In the genomic region with DNA sequence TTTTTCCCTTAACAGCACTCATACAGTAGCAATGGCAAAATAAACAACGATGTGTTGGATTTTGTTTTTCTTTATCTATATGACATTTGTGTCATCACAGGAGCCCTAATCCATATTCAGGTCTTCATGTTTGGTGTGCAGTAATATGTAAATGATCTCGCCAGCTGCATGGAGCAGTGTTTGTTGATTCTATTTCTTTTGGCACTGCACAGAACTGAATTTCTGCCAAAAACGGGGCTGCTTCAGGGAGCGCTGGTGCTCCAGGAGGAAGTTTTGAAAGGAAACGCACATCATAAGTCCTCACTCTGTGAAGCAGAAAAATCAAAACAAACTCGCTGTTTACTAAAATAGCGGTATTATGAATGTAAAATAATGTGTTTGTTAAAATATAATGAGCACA, we compare ENCODE assay signal across 10 mouse cellular contexts.
DNase-seq lines count a peak whose midpoint lies in the region; ATAC-seq lines count a peak whose summit lies in the region.
"Had no signal": no experiment of that assay in that cellular context is flagged by ENCODE, and none has a peak within 500 bp of the region (broad histone marks: within the 10 kb centered on the region; RNA-seq: fewer than 3 reads in every experiment).

No protein-coding gene starts in this region.

- no peak overlapping the region for H3K9ac ChIP-seq in hindbrain, embryonic 12.5 days
- no peak overlapping the region for H3K9ac ChIP-seq in forebrain, embryonic 14.5 days (ENCODE audit: low read length)
- no peak overlapping the region for H3K9ac ChIP-seq in hindbrain, embryonic 16.5 days (ENCODE audit: low read depth, low read length)
- H3K9ac ChIP-seq in stomach, embryonic 15.5 days, result no peak overlapping the region
- H3K9ac ChIP-seq: liver, embryonic 14.5 days had no signal

- no peak for DNase-seq in hindbrain, embryonic 10.5 days (ENCODE audit: low spot score)
- DNase-seq in forebrain, embryonic 14.5 days (ENCODE audit: low spot score), result peak; percentile 97
- peak; percentile 64 to 75 for DNase-seq in left cerebral cortex, postnatal 10 days (ENCODE audit: extremely low spot score in 1 of 2, low spot score in 2 of 2)
- DNase-seq in urinary bladder, postnatal 25 days (ENCODE audit: low spot score), result no peak
- DNase-seq in urinary bladder, postnatal 36 days (ENCODE audit: low spot score in 2 of 2), result no peak

- ATAC-seq in hindbrain, embryonic 12.5 days (ENCODE audit: low FRiP score), result peak; percentile 46; the same call in 1 of the 2 replicates
- peak; percentile 87 for ATAC-seq in forebrain, embryonic 14.5 days
- ATAC-seq in hindbrain, embryonic 16.5 days, result peak; percentile 80
- ATAC-seq in stomach, embryonic 15.5 days (ENCODE audit: insufficient read depth, low FRiP score, low read depth), result no peak; the same call in 1 of the 2 replicates

- H3K27ac ChIP-seq in hindbrain, embryonic 12.5 days, result peak overlapping the region; percentile 66
- H3K27ac ChIP-seq in hindbrain, embryonic 10.5 days, result no peak overlapping the region
- H3K27ac ChIP-seq in forebrain, embryonic 14.5 days (ENCODE audit: low read depth, low read length), result peak overlapping the region; percentile 15; the same call in 1 of the 2 replicates
- H3K27ac ChIP-seq in hindbrain, embryonic 16.5 days (ENCODE audit: low read depth, low read length), result peak overlapping the region; percentile 74
- H3K27ac ChIP-seq in stomach, embryonic 15.5 days, result no peak overlapping the region
- H3K27ac ChIP-seq: liver, embryonic 14.5 days had no signal

- H3K27me3 ChIP-seq in hindbrain, embryonic 12.5 days, result no peaks in the 10 kb centered on the region
- no peaks in the 10 kb centered on the region for H3K27me3 ChIP-seq in hindbrain, embryonic 10.5 days (ENCODE audit: insufficient read depth, poor library complexity, severe bottlenecking)
- H3K27me3 ChIP-seq in forebrain, embryonic 14.5 days (replicated peaks; ENCODE audit: control insufficient read depth, insufficient read depth, low read length), result no peaks in the 10 kb centered on the region
- H3K27me3 ChIP-seq in hindbrain, embryonic 16.5 days (replicated peaks; ENCODE audit: control insufficient read depth, insufficient read depth, low read length), result no peaks in the 10 kb centered on the region
- no peaks in the 10 kb centered on the region for H3K27me3 ChIP-seq in stomach, embryonic 15.5 days (replicated peaks)

- no peaks in the 10 kb centered on the region; the same call in 1 of the 2 replicates for H3K9me3 ChIP-seq in hindbrain, embryonic 12.5 days (replicated peaks)
- peaks cover 6% of the 10 kb centered on the region; the same call in 1 of the 2 replicates for H3K9me3 ChIP-seq in hindbrain, embryonic 10.5 days
- no peaks in the 10 kb centered on the region; the same call in 1 of the 2 replicates for H3K9me3 ChIP-seq in forebrain, embryonic 14.5 days (replicated peaks; ENCODE audit: control insufficient read depth, low read length)
- H3K9me3 ChIP-seq in hindbrain, embryonic 16.5 days (ENCODE audit: control insufficient read depth, low read length), result no peaks in the 10 kb centered on the region
- no peaks in the 10 kb centered on the region for H3K9me3 ChIP-seq in stomach, embryonic 15.5 days

- intact Hi-C loops in left cerebral cortex, postnatal 10 days (cut with DNase I), result no loop called here

- H3K4me3 ChIP-seq in hindbrain, embryonic 12.5 days, result no peak overlapping the region
- no peak overlapping the region for H3K4me3 ChIP-seq in hindbrain, embryonic 10.5 days
- H3K4me3 ChIP-seq in forebrain, embryonic 14.5 days (ENCODE audit: low read depth, low read length), result no peak overlapping the region
- no peak overlapping the region for H3K4me3 ChIP-seq in hindbrain, embryonic 16.5 days (ENCODE audit: low read length)
- no peak overlapping the region for H3K4me3 ChIP-seq in stomach, embryonic 15.5 days (replicated peaks)

- H3K36me3 ChIP-seq in hindbrain, embryonic 12.5 days, result 0 out of 2 replicates have a peak, but pooled peaks cover 6% of the 10 kb centered on the region
- H3K36me3 ChIP-seq in hindbrain, embryonic 10.5 days, result no peaks in the 10 kb centered on the region
- H3K36me3 ChIP-seq in forebrain, embryonic 14.5 days (ENCODE audit: control insufficient read depth, insufficient read depth, low read length), result no peaks in the 10 kb centered on the region
- H3K36me3 ChIP-seq in hindbrain, embryonic 16.5 days (ENCODE audit: control insufficient read depth, insufficient read depth, low read length), result peaks cover 3% of the 10 kb centered on the region; the same call in 1 of the 2 replicates
- H3K36me3 ChIP-seq in stomach, embryonic 15.5 days, result no peaks in the 10 kb centered on the region
- H3K36me3 ChIP-seq: G1E had no signal

- WGBS in hindbrain, embryonic 12.5 days, result 62% methylated on average over 7 of the region's 7 CpGs
- 77% methylated on average over 7 of the region's 7 CpGs for WGBS in hindbrain, embryonic 10.5 days
- WGBS in forebrain, embryonic 14.5 days, result 4% methylated on average over 7 of the region's 7 CpGs
- 27% methylated on average over 7 of the region's 7 CpGs for WGBS in hindbrain, embryonic 16.5 days
- WGBS in stomach, embryonic 15.5 days, result 46% methylated on average over 7 of the region's 7 CpGs

- H3K4me2 ChIP-seq in hindbrain, embryonic 12.5 days (replicated peaks), result 0 out of 2 replicates have a peak overlapping the region, but pooled peaks have one; percentile 3
- peak overlapping the region; percentile 37 for H3K4me2 ChIP-seq in forebrain, embryonic 14.5 days (ENCODE audit: low read length)
- peak overlapping the region; percentile 43 for H3K4me2 ChIP-seq in hindbrain, embryonic 16.5 days (ENCODE audit: low read length)
- 0 out of 2 replicates have a peak overlapping the region, but pooled peaks have one; percentile 3 for H3K4me2 ChIP-seq in stomach, embryonic 15.5 days

- peaks cover 24% of the 10 kb centered on the region for H3K4me1 ChIP-seq in hindbrain, embryonic 12.5 days
- H3K4me1 ChIP-seq in hindbrain, embryonic 10.5 days (replicated peaks), result peaks cover 21% of the 10 kb centered on the region
- peaks cover 22% of the 10 kb centered on the region for H3K4me1 ChIP-seq in forebrain, embryonic 14.5 days (ENCODE audit: control insufficient read depth, insufficient read depth, low read length)
- H3K4me1 ChIP-seq in hindbrain, embryonic 16.5 days (ENCODE audit: control insufficient read depth, insufficient read depth, low read depth, low read length), result peaks cover 23% of the 10 kb centered on the region
- H3K4me1 ChIP-seq in stomach, embryonic 15.5 days, result no peaks in the 10 kb centered on the region

Comparison
In these comparisons a context has a peak if more than half of its experiments do, and no peak if none do; other contexts are left out.
1. H3K27ac ChIP-seq: peak in hindbrain, embryonic 12.5 days (single experiment), forebrain, embryonic 14.5 days (single experiment) and hindbrain, embryonic 16.5 days (single experiment); none in hindbrain, embryonic 10.5 days (single experiment) and stomach, embryonic 15.5 days (single experiment).
2. DNase-seq: peak in forebrain, embryonic 14.5 days (single experiment) and left cerebral cortex, postnatal 10 days (2 of 2); none in hindbrain, embryonic 10.5 days (single experiment), urinary bladder, postnatal 25 days (single experiment) and urinary bladder, postnatal 36 days (0 of 2).
3. Peak in every context shown above with its lines, with median percentiles within 50 percentile points of each other: H3K4me2 ChIP-seq.